Mouse (Mus musculus): ENCODE measurements around the gene Olfr531.

DNA sequence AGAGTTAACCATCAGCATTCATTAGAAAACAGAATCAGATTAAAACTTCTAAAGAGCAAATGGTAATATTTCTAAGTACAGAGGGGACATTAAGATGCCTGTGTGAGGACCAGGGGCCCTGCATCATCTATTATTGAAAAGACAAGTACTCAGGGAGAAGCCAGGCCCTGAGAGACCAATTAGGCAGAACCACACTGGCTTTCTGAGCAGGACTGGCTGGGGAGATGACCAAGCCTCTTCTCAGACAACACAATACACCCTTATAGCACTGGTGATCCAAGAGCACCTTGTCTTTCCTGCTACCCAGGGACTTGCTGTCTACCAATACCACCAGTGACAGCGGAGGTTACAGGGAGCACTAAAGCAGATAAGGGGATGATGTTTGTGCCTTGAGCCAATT lies at the start of gene Olfr531:
- TF ChIP-seq CTCF (IDR thresholded peaks at IDR 0.05; ENCODE audit: insufficient read depth, low read depth, low read length): no peak
- TF ChIP-seq POLR2A (IDR thresholded peaks at IDR 0.05; ENCODE audit: insufficient read depth, low read depth, low read length): no peak
